In genomic region chr9:25317827-25318505, GRCm38 (mm10) we compare ENCODE assay signal across 10 mouse cellular contexts.
DNase-seq lines count a peak whose midpoint lies in the region; ATAC-seq and TF ChIP-seq lines count a peak whose summit lies in the region.
"Had no signal": no experiment of that assay in that cellular context is flagged by ENCODE, and none has a peak within 500 bp of the region (broad histone marks: within the 10 kb centered on the region; RNA-seq: fewer than 3 reads in every experiment).

No protein-coding gene starts in this region.

- H3K27ac ChIP-seq in limb, embryonic 11.5 days (replicated peaks; ENCODE audit: low read depth, low read length): no peak overlapping the region
- H3K27ac ChIP-seq in midbrain, postnatal 0 days (ENCODE audit: low read depth, low read length): no peak overlapping the region
- H3K27ac ChIP-seq: embryonic facial prominence, embryonic 12.5 days had no signal

- peak; percentile 91 for TF ChIP-seq CTCF in midbrain, postnatal 0 days (IDR thresholded peaks at IDR 0.05)

- no peak overlapping the region for H3K4me2 ChIP-seq in limb, embryonic 11.5 days (ENCODE audit: low read depth, severe bottlenecking)
- no peak overlapping the region for H3K4me2 ChIP-seq in midbrain, postnatal 0 days (ENCODE audit: low read depth, low read length, poor library complexity, severe bottlenecking)
- H3K4me2 ChIP-seq: embryonic facial prominence, embryonic 12.5 days had no signal

- no peak overlapping the region for H3K9ac ChIP-seq in limb, embryonic 11.5 days (ENCODE audit: low read length)
- H3K9ac ChIP-seq in midbrain, postnatal 0 days (replicated peaks; ENCODE audit: low read length, poor library complexity, severe bottlenecking): no peak overlapping the region
- H3K9ac ChIP-seq: embryonic facial prominence, embryonic 12.5 days had no signal

- H3K27me3 ChIP-seq in limb, embryonic 11.5 days (ENCODE audit: control insufficient read depth, insufficient read depth, low read length): no peaks in the 10 kb centered on the region
- no peaks in the 10 kb centered on the region for H3K27me3 ChIP-seq in midbrain, postnatal 0 days (ENCODE audit: insufficient read depth, low read length)
- H3K27me3 ChIP-seq: embryonic facial prominence, embryonic 12.5 days had no signal

- H3K4me3 ChIP-seq in limb, embryonic 11.5 days (ENCODE audit: low read depth, low read length): no peak overlapping the region
- H3K4me3 ChIP-seq in midbrain, postnatal 0 days (ENCODE audit: low read depth, low read length): no peak overlapping the region
- H3K4me3 ChIP-seq: embryonic facial prominence, embryonic 12.5 days; myocyte had no signal

- H3K4me1 ChIP-seq in limb, embryonic 11.5 days (ENCODE audit: control insufficient read depth, insufficient read depth, low read length): no peaks in the 10 kb centered on the region
- H3K4me1 ChIP-seq in midbrain, postnatal 0 days (ENCODE audit: insufficient read depth, low read length): no peaks in the 10 kb centered on the region
- H3K4me1 ChIP-seq: embryonic facial prominence, embryonic 12.5 days had no signal

- no peaks in the 10 kb centered on the region; the same call in 1 of the 2 replicates for H3K36me3 ChIP-seq in limb, embryonic 11.5 days (ENCODE audit: control insufficient read depth, insufficient read depth, low read length)
- H3K36me3 ChIP-seq in midbrain, postnatal 0 days (ENCODE audit: insufficient read depth, low read length): no peaks in the 10 kb centered on the region
- H3K36me3 ChIP-seq: embryonic facial prominence, embryonic 12.5 days had no signal

- WGBS in limb, embryonic 11.5 days: 69% methylated on average over 4 of the region's 4 CpGs
- 57% methylated on average over 4 of the region's 4 CpGs for WGBS in midbrain, postnatal 0 days

- peak; percentile 48 for DNase-seq in 416B (ENCODE audit: low read depth)
- DNase-seq in embryo, embryonic 10 days (ENCODE audit: low spot score): peak; percentile 75
- peak; percentile 21 to 57 for DNase-seq in gastrocnemius, postnatal 4 days (ENCODE audit: low spot score in 2 of 2)
- DNase-seq in kidney, adult 8-10 months: peak; percentile 17 to 48
- DNase-seq in limb, embryonic 11.5 days (ENCODE audit: low spot score): peak; percentile 69
- peak; percentile 85 for DNase-seq in midbrain, postnatal 0 days (ENCODE audit: low spot score)

- no peaks in the 10 kb centered on the region for H3K9me3 ChIP-seq in limb, embryonic 11.5 days (ENCODE audit: control insufficient read depth, low read length)
- H3K9me3 ChIP-seq in midbrain, postnatal 0 days (ENCODE audit: low read length): no peaks in the 10 kb centered on the region
- H3K9me3 ChIP-seq: embryonic facial prominence, embryonic 12.5 days had no signal

- ATAC-seq in activated CD4-positive, CD25-positive, alpha-beta regulatory T cell, adult 4 months: peak; percentile 66
- ATAC-seq in limb, embryonic 11.5 days (ENCODE audit: insufficient number of reproducible peaks, low FRiP score, low TSS enrichment, low read depth): peak; percentile 75; the same call in 1 of the 2 replicates
- ATAC-seq in midbrain, postnatal 0 days (ENCODE audit: low FRiP score): peak; percentile 90
- ATAC-seq in erythroblast, adult 5-6 weeks (replicated peaks; ENCODE audit: low FRiP score, poor library complexity, severe bottlenecking): no peak

Comparison
In these comparisons a context has a peak if more than half of its experiments do, and no peak if none do; other contexts are left out.
1. DNase-seq: peak in every context shown above with its lines; median percentile 85 in midbrain, postnatal 0 days; 75 in embryo, embryonic 10 days; 69 in limb, embryonic 11.5 days; 48 in 416B; 39 in gastrocnemius, postnatal 4 days; 32 in kidney, adult 8-10 months.